Mouse (Mus musculus): ENCODE data around the gene Ccr2.

DNA sequence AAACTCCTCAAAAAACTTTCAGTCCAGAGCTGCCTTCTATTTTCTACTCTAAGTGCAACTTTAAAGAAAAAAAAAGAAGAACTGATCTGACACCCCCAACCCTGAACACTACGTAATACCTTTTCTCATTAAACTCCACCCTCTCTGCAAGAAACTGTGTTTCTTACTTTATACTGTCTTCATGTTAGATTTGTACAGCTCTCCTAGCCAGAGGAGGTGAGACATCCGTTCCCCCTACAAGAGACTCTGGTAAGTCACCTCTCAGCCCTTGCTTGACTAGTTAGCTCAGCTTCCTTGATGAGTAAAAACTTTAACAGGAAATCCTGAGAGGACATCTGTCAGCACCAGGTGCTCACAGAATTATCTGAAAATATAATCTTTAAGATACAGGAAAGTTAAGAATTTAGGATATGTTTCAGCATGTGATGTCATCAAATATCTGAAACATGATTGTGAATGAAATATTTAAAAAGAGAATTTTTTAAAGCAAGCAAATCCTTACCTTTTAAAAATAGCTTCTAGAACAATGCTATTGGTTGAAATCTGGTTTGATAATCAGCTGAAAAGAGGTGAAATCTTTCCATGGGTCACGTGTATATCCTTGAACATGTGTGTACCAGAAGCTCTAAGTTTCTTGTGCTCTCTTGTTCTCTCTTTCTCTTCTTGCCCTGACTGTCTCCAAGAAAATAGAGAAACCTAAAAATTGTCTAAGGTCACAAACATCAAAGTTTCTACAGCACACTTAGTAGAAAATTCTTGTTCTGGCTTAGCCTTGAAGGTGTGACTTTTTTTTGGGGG is 19.8 kb downstream of the Ccr2 start, which contains the start of gene Ccr5:
- no peak for TF ChIP-seq POLR2A (IDR thresholded peaks at IDR 0.05; ENCODE audit: low read depth, low read length)
- TF ChIP-seq CTCF (IDR thresholded peaks at IDR 0.05; ENCODE audit: extremely low read depth, insufficient read length, insufficient replicate concordance, low read depth, low read length), result no peak

Measured in small intestine, adult 2 months (tissue).